Mouse (Mus musculus) frontal cortex, postnatal 10 days (tissue): ENCODE measurements around the gene Hfe2.

Experiments used
- DNase-seq, 2 experiments: peaks; one replicate each; pipeline ENCODE4 v3.0.0; 2022; ENCODE audit warnings: low spot score in 2 of 2, mixed read lengths in 1 of 2

Gene Hfe2

DNA sequence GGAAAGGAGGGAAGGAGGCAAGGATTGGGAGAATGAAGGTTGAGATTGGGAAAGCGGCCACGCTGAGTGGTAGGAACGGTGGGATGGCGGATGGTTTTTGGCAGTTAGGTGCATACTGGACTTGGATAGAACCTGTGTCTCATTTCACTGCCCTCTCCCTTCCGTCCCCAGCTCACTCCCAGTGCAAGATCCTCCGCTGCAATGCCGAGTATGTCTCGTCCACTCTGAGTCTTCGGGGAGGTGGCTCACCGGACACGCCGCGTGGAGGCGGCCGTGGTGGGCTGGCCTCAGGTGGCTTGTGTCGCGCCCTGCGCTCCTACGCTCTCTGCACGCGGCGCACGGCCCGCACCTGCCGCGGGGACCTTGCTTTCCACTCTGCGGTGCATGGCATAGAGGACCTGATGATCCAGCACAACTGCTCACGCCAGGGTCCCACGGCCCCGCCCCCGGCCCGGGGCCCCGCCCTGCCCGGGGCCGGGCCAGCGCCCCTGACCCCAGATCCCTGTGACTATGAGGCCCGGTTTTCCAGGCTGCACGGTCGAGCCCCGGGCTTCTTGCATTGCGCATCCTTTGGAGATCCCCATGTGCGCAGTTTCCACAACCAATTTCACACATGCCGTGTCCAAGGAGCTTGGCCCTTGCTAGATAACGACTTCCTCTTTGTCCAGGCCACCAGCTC, 2.0 kb downstream of the Hfe2 start:
- no peak for DNase-seq

DNA sequence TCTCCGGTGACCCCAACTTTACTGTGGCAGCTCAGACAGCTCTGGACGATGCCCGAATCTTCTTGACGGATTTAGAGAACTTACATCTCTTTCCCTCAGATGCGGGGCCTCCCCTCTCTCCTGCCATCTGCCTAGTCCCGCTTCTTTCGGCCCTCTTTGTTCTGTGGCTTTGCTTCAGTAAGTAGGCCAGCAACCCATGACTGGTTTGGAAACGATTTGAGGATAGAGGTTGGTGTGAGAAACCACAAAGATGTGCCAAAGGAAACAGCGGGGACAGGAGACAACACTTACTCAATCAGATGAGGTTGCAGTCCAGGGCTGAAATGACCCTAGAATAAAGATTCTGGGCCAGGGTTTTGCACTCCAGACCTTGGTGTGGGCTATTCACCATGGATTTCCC, 3.5 kb downstream of the Hfe2 start:
- DNase-seq: no peak

DNA sequence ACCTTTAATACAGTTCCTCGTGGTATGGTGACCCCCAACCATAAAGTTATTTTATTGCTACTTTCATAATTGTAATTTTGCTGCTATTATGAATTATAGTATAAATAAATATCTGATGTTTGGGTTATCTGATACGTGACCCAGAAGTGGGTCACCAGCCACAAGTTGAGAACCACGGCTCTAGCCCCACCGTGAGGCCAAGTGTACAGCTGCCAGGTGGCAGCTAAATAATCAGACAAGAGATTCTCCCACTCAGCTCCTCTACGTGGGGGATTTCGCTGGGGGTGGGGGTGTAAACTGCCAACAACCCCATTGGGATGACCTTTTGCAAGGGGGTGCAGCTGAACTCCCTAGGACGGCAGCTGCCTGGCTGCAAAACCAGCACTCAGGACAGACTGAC, 7.1 kb downstream of the Hfe2 start:
- DNase-seq: no peak

DNA sequence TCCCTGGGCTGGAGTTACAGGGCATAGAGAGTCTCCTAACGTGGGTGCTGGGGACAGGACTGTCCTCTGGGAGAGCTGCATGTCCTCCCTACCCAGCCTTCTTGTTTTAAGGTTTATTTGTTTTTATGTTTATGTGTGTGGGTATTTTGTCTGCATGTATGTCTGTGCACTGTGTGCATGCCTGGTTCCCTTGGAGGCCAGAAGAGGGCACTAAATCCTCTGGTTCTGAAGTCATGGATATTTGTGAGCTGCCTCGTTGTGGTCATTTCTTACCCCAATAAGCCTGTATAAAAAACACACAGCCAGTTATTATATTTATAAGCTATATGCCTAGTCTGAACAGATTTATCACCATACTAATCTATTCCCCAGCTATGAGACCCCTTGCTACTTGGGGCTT, 9.3 kb downstream of the Hfe2 start:
- DNase-seq: no peak

DNA sequence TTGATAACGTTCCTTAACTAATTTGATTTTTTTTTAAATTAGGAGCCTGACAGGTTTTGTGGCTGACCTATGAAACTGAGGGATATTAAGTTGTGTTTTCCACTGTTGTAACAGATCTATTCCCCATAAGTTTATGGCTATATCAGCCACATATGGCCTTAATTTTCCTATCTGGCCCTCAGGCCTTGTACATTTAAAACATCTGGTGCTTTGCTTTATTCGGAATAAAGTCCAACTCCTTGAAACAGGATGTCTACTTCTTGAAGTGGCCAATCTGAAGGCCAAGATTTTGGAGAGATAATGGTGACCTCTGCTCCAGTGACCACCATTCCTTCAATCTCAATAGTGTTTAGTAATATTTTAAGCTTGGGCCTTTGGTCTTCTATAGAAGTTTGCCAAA, 14.3 kb downstream of the Hfe2 start:
- no peak for DNase-seq

DNA sequence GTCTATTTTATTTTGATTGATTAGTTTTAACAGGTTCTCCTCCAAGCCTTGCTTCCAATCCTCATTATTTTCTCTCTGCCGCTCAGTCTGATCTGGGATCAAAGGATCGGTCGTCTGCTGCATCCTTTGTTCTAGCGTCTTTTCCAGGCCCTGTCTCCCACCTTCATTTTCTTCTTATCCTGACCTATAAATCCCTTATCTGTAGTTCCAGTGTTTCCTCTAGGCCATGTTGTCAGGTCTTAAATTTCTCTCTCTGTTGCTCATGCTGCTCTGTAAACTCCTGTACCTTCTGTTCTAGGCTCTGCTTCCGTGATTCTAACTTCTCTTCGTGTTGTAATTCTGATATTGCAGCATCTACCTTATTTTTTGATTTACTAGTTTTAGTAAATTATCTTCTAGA, 15.8 kb downstream of the Hfe2 start:
- no peak for DNase-seq

DNA sequence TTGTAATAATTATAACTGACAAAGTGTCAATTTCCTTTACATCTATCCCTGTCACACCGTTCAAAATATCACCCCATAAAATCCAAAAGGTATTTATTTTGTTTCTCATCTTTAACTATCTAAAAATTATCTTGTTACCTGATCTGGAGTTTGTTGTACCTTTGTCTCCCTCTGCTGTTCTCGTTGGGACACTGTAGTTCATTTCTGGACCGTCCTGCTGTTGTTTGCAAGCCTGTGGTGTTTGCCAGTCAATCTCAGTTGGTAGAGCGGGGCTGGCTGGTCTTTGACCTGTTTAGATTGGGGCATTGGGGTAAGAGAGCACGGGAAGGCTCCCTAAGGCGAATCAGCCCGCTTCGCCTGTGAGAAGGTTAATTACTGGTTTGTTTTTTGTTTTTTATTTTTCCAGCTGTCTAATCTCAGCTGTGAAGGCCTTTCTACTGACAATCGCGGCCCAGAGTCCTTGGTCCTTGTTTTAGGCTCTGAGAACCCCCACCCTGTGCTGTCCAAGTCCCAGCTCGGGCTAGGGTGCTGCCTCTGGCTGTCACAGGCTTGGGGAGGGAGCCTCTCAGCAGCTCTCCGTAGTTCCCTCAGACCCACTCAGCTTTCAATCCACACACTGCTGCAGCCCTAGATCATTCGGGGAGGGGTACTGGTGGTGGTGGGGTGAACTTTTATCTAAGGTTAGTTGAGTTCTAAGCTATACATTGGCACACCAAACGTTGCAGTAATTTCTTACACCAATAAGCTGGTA, 16.5 kb downstream of the Hfe2 start:
- DNase-seq: no peak

DNA sequence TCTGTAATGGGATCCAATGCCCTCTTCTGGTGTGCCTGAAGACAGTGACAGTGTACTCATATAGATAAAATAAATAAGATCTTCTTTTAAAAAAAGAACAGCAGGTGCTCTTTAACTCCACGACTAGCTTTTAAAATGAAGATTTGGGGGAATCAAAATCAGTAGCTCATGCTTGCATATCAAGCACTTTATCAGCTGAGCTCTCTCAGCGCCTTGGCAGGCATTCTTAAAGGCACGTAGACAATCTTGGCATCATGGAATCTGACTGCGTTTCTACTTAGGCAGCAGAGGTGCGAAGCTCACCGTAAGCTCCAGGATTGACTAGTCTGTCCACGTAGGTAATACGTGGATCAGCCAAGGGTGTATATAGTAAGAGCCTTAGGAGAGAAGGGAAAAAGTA, 17.6 kb downstream of the Hfe2 start:
- DNase-seq: no peak

DNA sequence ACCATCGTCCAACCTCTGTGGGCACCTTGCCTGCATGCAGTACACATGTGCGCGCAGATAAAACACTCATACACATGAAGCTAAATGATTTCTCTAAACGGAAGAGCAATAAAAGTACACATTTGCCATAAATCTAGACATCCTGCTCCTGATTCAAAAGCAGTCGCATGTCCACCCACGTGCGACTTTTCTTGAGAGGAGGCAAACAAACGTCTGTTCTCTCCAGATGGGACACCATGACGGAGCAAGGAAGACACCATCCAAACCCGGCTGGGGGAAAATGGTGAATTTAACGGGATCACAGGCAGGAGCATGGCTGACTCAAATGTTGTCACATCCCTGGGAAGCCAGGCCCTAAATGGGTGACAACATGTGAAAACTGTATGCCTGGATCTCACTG, 18.4 kb downstream of the Hfe2 start:
- peak; percentile 44 to 64 for DNase-seq

DNA sequence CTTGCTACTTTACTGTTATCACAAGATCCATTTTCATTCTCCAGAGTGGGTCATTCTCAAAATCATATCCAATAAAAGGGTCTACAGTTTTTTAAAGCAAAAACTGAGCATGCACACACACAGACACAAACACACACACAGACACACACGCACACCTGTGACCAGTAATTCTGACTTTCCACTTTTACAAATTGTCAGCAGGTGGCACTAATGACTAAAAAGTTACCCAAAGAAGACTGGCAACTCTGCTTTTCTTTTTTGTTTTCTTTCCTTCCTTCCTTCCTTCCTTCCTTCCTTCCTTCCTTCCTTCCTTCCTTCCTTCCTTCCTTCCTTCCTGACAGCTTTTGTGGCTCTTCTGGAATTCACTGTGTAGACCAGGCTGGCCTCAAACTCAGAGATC, 20.6 kb downstream of the Hfe2 start:
- no peak for DNase-seq

DNA sequence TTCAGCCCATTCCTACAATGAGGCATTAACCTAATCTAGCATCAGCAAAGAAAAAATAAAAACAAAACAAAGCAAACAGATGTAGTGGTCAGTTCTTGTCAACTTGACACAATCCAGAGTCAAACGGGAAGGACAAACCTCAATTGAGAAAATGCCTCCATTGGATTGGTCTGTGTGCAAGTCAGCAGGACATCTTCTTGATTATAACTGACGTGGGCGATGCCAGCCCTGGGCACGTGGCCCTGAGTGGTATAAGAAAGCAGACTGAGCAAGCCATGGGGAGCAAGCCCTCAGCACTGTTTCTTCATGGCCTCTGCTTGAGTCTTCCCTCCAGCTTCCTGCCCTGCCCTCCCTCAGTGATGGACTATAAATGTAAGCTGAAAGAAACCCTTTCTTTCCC, 21.9 kb downstream of the Hfe2 start:
- no peak for DNase-seq

DNA sequence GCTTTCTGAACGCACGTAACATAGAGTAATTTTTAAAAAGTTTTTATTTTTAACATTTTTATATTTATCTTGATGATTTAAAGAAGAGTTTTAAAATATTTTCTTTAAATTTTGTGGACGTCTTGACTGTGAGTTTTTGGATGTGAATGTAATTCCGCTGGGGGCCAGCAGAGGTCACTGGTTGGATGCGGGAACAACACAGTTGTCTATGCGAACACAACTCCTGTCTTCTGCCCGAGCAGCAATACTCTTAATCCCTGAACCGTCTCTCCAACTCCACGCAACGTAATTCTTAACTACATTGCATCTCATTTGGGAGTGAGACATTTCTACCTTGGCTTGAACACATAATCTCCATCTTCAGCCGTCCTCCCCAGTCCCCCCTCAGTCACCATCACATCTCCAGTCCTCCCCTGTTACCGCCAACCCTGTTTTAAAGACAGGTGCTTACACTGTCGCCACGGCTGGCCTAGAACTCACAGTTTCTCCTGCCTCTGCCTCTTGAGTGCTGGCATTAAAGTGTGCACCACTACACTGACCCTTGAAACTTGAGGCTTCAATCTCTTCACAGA, 22.5 kb downstream of the Hfe2 start:
- DNase-seq: peak; percentile 50 to 74

DNA sequence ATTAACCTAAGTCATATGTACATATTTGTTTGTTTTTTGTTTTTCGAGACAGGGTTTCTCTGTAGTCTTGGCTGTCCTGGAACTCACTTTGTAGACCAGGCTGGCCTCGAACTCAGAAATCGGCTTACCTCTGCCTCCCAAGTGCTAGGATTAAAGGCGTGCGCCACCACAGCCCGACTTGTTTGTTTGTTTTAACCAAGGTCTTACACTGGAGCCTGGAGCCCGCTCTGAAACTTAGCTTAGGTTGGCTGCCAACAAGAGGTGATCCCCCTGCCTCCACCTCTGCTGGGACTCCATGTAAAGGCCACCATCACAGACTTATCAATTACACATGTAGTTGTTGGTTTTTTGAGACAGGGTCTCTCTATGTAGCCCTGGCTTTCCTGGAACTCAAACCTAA, 23.9 kb downstream of the Hfe2 start:
- DNase-seq: no peak

DNA sequence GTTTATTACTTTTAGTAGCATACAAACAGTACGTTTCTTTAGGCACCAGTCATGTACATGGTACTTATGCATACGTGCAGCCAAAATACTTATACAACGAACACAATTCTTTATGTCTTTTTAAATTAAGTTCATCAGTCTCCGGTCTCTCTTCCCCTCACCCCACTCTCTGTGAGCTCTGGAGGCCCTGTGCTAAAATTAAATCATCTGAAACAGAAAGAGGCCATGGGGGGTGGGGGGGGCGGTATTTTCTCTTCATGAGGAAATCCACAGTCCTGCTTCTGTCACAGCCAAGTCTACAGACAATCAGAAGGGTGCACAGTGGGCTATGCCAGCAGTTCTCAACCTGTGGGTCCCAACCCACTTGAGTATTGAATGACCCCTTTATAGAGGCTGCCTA, 24.4 kb downstream of the Hfe2 start:
- no peak for DNase-seq

DNA sequence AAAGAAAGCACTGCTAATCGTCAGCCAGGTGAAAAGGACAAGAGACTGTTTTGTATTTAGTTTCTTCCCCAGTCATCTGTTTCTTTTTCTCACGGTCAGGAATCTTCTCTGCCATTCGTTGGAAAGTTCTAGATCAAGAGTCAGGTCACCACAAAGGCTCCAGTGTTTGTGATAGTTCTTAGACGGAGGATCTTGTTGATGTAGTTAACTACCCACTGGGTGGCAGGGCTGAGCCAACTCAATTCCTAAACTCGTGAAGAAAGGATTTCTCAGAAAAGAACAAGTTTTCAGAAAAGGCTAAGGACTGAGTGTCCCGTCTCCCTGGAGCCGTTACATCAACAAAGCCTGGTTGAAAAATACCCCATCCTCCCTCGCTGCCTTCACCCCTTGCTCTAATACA, 26.2 kb downstream of the Hfe2 start:
- no peak for DNase-seq

DNA sequence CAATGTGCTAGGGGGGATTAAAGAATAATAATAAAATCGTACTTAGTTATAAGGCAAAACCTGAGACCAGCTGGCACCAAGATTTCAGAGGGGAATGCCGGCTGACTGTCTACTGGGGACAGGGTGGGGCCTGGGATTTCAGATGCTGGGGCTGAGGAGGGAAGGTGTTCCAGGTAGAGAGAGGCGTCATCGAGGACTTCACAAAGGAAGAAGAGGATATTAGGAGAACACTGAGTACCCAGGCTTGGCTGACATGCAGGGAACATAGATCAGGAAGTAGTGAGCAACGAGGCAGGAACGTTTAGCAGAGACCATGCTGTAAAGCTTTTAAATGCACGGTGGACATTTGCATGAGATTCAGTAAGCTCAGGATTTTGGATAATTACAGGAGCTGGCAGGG, 26.9 kb downstream of the Hfe2 start:
- DNase-seq: no peak

DNA sequence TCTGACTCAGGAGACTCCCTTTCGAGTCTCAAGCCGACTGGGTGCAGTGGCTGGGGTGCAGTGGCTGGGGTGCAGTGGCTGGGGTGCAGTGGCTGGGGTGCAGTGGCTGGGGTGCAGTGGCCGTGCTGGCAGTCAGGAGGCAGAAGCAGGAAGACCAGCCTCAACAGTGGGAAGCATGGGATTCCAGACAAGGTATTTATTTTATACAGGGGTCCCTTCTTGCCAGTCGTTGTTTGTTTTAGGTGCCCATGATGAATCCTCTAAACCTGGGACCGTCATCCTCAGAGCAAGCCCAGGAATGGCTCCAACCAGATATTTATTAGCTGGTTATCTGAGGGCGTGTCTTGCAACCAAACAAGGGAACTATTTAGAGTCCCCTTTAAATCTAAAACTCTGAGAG, 28.6 kb downstream of the Hfe2 start:
- no peak for DNase-seq

DNA sequence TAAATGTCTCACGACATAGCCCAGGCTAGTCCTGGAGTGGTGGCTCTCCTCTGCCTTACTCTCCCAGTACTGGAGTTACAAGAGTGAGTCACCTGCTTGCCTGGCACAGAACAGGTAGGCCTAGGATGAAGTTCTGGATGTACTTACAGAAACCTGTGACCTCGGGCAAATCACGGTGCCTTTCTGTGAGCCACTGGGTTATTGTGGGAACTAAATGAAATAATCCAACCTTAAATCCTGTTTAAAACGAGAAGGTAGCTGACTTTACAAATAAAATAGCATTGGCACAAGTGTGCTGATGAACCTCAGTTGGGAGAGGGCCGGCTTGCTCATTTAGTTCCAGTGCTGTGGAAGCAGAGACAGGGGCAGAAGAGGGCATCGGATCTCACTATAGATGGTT, 29.3 kb downstream of the Hfe2 start:
- no peak for DNase-seq

DNA sequence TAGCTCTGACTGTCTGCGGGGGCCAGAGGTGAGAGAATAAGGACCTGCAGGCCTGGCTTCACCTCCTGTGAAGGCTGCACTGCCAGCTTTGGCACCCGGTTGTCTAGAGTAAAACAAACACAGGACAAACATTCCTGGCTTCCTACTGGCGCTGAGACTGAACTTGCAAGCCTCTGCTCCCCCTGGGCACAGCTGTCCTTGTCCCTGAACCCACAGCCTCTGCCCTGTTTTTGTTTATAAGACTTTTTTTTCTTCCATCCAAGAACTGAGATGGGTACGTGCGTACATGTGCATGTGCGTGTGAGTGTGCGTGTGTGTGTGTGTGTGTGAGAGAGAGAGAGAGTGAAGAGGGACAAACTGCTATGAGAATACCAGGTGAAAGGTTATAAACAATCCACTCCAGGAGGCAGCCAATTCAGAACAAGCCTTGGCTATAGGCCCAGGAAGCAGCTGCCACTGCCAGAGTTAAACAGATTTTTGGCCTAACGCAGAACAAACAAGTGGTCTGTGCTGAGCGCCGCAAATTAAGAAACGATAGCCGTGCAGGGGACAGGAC, 30.1 kb downstream of the Hfe2 start:
- peak in 1 of 2 experiments; percentile 49 for DNase-seq

DNA sequence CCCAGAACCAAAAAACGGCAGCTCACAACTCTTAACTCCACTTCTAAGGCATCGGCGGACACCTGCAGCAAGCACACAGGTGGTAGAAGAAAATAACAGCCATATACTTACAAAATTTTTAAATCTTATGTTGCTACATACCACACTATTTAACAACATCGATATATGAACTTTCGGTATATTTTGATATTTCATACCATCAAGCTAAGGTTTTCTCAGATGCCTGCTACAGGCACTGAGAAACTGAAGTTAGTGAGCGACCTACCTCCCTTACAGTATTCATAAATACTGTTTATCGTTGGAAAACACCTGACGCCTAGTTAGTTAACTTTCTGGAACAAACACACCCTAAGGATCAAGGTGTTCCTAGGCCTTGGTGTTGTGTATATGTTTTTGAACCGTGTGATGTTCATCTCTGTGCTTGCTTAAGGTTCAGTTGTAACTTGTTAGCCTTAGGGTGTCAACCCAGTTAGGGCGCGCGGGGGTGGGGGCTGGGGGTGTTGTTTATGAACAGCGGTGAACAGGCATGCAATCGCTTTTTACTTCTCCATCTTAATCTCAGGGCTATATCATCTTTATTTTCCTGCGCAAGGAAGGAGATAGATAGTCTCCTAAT, 31.1 kb downstream of the Hfe2 start:
- no peak for DNase-seq

DNA sequence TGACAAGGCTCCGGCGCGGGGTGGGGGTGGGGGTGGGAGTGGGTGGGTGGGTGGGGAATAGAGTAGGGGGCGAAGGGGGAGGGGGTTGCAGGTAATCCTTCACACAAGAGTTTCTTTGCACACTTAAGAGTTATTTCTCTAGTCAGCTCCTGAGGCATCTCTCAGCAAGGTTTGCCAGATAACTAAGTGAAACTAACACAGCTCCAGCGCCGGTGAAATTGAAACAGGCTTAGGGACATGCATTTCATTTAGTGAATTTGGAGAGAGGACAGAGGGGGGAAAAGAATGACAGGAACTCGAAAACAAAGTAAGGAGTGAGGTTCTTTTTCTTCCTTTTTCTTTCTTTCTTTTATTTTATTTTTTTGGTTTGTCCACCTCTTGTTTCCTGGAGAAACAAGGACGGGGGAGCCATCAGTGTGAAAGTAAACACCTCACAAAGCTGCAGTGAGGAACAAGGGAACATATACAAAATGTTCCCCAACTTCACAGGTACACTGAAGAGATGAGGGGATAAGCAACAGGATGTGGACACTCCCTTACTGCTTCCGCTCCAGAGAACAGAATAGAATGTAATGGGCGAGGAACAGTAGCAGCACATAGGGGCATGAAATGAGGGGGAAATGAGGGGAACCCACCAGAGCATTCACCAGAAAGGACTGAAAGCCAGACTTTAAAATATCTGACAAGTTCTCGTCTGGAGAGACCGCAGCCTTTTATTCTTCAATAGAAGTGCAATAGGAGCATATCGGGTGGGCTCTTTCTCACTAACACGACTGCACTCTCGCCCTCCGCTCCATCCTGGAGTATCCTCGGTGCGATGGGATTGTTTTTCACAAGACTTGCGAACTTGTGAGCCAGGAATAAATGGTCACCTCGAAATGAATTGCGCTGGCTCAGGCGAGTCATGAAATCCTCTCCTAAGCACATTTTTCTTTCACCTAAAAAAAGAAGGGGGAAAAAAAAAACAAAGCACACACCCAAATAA, 32.0 kb downstream of the Hfe2 start:
- DNase-seq: no peak
